Mouse (Mus musculus): ENCODE measurements around the gene Abcg4.

- no peak for TF ChIP-seq E2F4 (IDR thresholded peaks at IDR 0.05; ENCODE audit: borderline replicate concordance, low read depth, low read length)
- no peak for TF ChIP-seq CTCF (IDR thresholded peaks at IDR 0.05 in 2 of 3, conservative IDR thresholded peaks at IDR 0.05 in 1 of 3; ENCODE audit: control insufficient read depth in 1 of 3, insufficient read depth in 1 of 3, low read depth in 2 of 3, low read length in 3 of 3, poor library complexity in 1 of 3, severe bottlenecking in 1 of 3)
- TF ChIP-seq NELFE (IDR thresholded peaks at IDR 0.05; ENCODE audit: low read depth, low read length): no peak
- TF ChIP-seq POLR2AphosphoS2 (IDR thresholded peaks at IDR 0.05; ENCODE audit: low read length): no peak
- no peak for TF ChIP-seq USF2 (IDR thresholded peaks at IDR 0.05; ENCODE audit: borderline replicate concordance in 1 of 2, insufficient read depth in 1 of 2, low read depth in 1 of 2, low read length in 2 of 2)
- no peak for TF ChIP-seq POLR2A (IDR thresholded peaks at IDR 0.05; ENCODE audit: control insufficient read depth in 1 of 2, insufficient read depth in 1 of 2, low read depth in 1 of 2, low read length in 2 of 2, poor library complexity in 1 of 2)
- TF ChIP-seq ZKSCAN1 (IDR thresholded peaks at IDR 0.05; ENCODE audit: low read depth, low read length): no peak
- no peak for TF ChIP-seq CHD2 (IDR thresholded peaks at IDR 0.05; ENCODE audit: low read length)
These were observed 18.4 kb downstream of the Abcg4 start for GRCm38 (mm10) chr9:44269973-44270372.

Data from MEL (cell line).